ENCODE assay signal across 22 mouse cellular contexts in the genomic region with DNA sequence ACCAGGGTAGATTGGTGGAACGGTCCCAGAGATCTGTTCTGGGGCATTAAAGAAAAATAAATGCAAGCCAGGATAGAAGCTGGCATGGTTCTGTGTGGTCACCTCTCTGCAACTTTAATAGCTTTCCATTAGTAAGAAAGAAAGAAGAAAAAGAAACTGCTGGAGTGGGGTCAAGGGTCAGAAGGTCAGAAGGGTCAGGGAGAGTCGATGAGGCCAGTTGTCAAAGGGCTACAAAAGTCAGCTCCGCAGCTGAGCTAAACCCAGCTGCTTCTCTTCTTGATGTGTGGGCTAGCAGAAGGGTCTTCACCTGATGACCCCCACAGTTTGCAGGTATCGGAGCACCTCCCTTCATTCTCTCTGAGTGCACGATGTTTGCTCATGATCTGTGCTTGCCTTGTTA. TPM values are rescaled to one million over a fixed set of nuclear protein-coding genes. Genes with fewer than 3 reads are reported as not detected.
"Had no signal": no experiment of that assay in that cellular context is flagged by ENCODE, and none has a peak within 500 bp of the region (broad histone marks: within the 10 kb centered on the region; RNA-seq: fewer than 3 reads in every experiment).

No protein-coding gene starts in this region.

- H3K27me3 ChIP-seq: megakaryocyte, embryonic 14.5 days; midbrain, embryonic 13.5 days; neural tube, embryonic 13.5 days; neural tube, embryonic 15.5 days had no signal

- H3K4me1 ChIP-seq: megakaryocyte, embryonic 14.5 days; neural tube, embryonic 13.5 days had no signal

- DNase-seq: lung, adult 18-20 months; lung, embryonic 14.5 days; lung, postnatal 10 days; lung, postnatal 36 days; retina, postnatal 1 day; right cerebral cortex, adult 18-20 months; right cerebral cortex, postnatal 25 days; right cerebral cortex, postnatal 4 days; spleen, adult 18-20 months; thymus, adult 2 months; thymus, postnatal 14 days; thymus, postnatal 36 days had no signal

- H3K4me2 ChIP-seq: lung, embryonic 14.5 days; midbrain, embryonic 11.5 days; midbrain, embryonic 13.5 days; neural tube, embryonic 13.5 days; neural tube, embryonic 15.5 days had no signal

- H3K27ac ChIP-seq: liver, embryonic 14.5 days; macrophage; midbrain, embryonic 13.5 days; neural tube, embryonic 13.5 days; neural tube, embryonic 15.5 days had no signal

- ATAC-seq: midbrain, embryonic 13.5 days; midbrain, embryonic 16.5 days had no signal

- H3K9me3 ChIP-seq: megakaryocyte, embryonic 14.5 days; midbrain, embryonic 13.5 days; neural tube, embryonic 13.5 days; neural tube, embryonic 15.5 days had no signal

- H3K9ac ChIP-seq: liver, embryonic 14.5 days; lung, embryonic 14.5 days; midbrain, embryonic 13.5 days; neural tube, embryonic 13.5 days; neural tube, embryonic 15.5 days had no signal

- H3K4me3 ChIP-seq: megakaryocyte, embryonic 14.5 days; midbrain, embryonic 13.5 days; myocyte; neural tube, embryonic 13.5 days; neural tube, embryonic 15.5 days had no signal

- H3K36me3 ChIP-seq: midbrain, embryonic 13.5 days; neural tube, embryonic 13.5 days; neural tube, embryonic 15.5 days had no signal

RNA-seq across cellular contexts. Expression of a gene that starts 59.6 kb away (rescaled TPM):
- polyA plus RNA-seq: liver, embryonic 16.5 days; macrophage; myocyte had no signal
